ENCODE assay signal across 13 mouse cellular contexts in genomic region chr12:83125284-83125683, GRCm38 (mm10).
A peak's percentile ranks its signal among the peaks of the same experiment; 100 is the strongest.
DNase-seq lines count a peak whose midpoint lies in the region.
"Had no signal": no experiment of that assay in that cellular context is flagged by ENCODE, and none has a peak within 500 bp of the region (broad histone marks: within the 10 kb centered on the region; RNA-seq: fewer than 3 reads in every experiment).

No protein-coding gene starts in this region.

- peak; percentile 13 to 25 for DNase-seq in frontal cortex, postnatal 36 days (ENCODE audit: low spot score in 2 of 2)
- no peak for DNase-seq in frontal cortex, postnatal 14 days (ENCODE audit: low spot score in 2 of 2)
- peak; percentile 39 for DNase-seq in layer of hippocampus, adult 9-10 months (ENCODE audit: low spot score)
- DNase-seq in layer of hippocampus, postnatal 36 days = no peak
- peak; percentile 20 to 44 for DNase-seq in right cerebral cortex, adult 2 months (ENCODE audit: low spot score in 2 of 2)
- DNase-seq in right cerebral cortex, postnatal 10 days (ENCODE audit: low spot score in 2 of 2) = no peak
- DNase-seq in cerebellum, adult 11 months = no peak
- DNase-seq: adrenal gland, postnatal 14 days; cerebellum, postnatal 10 days; forebrain, postnatal 0 days; gastrocnemius, postnatal 36 days; heart, adult 11 months; heart, postnatal 4 days had no signal

Comparison
In these comparisons a context has a peak if more than half of its experiments do, and no peak if none do; other contexts are left out.
1. DNase-seq: peak in frontal cortex, postnatal 36 days (2 of 2), layer of hippocampus, adult 9-10 months (single experiment) and right cerebral cortex, adult 2 months (2 of 2); none in frontal cortex, postnatal 14 days (0 of 2), layer of hippocampus, postnatal 36 days (0 of 2), right cerebral cortex, postnatal 10 days (0 of 2) and cerebellum, adult 11 months (single experiment).